9 mouse cellular contexts compared by ENCODE assay signal in the genomic region with DNA sequence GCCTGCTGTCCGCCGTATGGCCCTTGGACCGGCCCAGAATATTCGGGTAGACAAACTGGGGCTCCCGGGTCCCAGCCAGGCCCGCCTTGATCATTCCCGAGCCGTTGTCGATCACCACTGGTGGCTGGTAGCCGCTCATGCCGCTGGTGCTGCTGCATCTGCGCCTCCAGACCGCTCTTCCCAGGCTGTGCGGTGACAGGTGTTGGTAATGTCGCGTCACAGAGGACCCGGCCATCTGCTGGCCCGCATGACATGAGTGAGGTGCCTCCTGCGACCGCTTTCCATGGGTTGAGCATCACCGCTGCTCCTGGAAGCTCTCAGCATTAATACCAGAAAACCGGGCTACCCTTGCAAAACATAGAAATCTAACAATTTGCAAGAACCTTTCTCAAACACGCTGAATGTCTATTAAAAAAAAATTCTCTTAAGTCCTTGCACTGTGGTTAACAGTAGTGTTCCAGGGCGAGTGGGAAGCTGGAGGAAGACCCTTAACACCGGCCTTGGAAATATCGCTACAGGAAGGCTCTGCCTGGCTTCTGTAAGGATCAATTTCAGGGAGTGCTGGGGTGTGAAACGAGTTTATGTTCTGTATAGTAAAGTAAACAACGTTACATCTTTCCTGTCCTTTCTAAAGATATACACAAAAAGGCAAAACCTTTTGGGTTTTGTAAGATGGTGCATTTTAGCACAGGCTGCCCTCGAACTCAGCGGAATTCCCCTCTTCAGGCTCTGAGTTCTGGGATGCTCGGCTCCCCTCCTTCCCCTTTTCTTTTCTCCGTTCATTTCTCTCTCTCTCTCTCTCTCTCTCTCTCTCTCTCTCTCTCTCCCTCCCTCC. TPM values are rescaled to one million over a fixed set of nuclear protein-coding genes. Genes with fewer than 3 reads are reported as not detected.
DNase-seq lines count a peak whose midpoint lies in the region; ATAC-seq and TF ChIP-seq lines count a peak whose summit lies in the region.
"Had no signal": no experiment of that assay in that cellular context is flagged by ENCODE, and none has a peak within 500 bp of the region (broad histone marks: within the 10 kb centered on the region; RNA-seq: fewer than 3 reads in every experiment).

A gene (minus strand): TSS at position 229 of the 835 bp plus-strand sequence.

- peaks cover 14% of the 10 kb centered on the region for H3K4me1 ChIP-seq in forebrain, embryonic 14.5 days (ENCODE audit: control insufficient read depth, insufficient read depth, low read length)
- H3K4me1 ChIP-seq in hindbrain, embryonic 16.5 days (ENCODE audit: control insufficient read depth, insufficient read depth, low read depth, low read length): peaks cover 18% of the 10 kb centered on the region
- peaks cover 16% of the 10 kb centered on the region for H3K4me1 ChIP-seq in limb, embryonic 14.5 days (ENCODE audit: control insufficient read depth, insufficient read depth, low read length)

- peaks cover 7% of the 10 kb centered on the region for H3K36me3 ChIP-seq in forebrain, embryonic 14.5 days (ENCODE audit: control insufficient read depth, insufficient read depth, low read length)
- H3K36me3 ChIP-seq in hindbrain, embryonic 16.5 days (ENCODE audit: control insufficient read depth, insufficient read depth, low read length): peaks cover 3% of the 10 kb centered on the region; the same call in 1 of the 2 replicates
- H3K36me3 ChIP-seq in limb, embryonic 14.5 days (ENCODE audit: control insufficient read depth, insufficient read depth, low read length): peaks cover 7% of the 10 kb centered on the region
- H3K36me3 ChIP-seq in myocyte (ENCODE audit: control insufficient read depth, insufficient read depth): no peaks in the 10 kb centered on the region

- H3K4me2 ChIP-seq in forebrain, embryonic 14.5 days (ENCODE audit: low read length): peak within 1 kb of the TSS; percentile 79
- peak within 1 kb of the TSS; percentile 72 for H3K4me2 ChIP-seq in hindbrain, embryonic 16.5 days (ENCODE audit: low read length)
- H3K4me2 ChIP-seq in limb, embryonic 14.5 days (replicated peaks; ENCODE audit: low read depth, low read length, severe bottlenecking): peak within 1 kb of the TSS; percentile 82
- peak within 1 kb of the TSS; percentile 79 for H3K4me2 ChIP-seq in myocyte (ENCODE audit: low read depth)

- H3K9me3 ChIP-seq in forebrain, embryonic 14.5 days (replicated peaks; ENCODE audit: control insufficient read depth, low read length): no peaks in the 10 kb centered on the region
- H3K9me3 ChIP-seq in hindbrain, embryonic 16.5 days (ENCODE audit: control insufficient read depth, low read length): no peaks in the 10 kb centered on the region
- no peaks in the 10 kb centered on the region for H3K9me3 ChIP-seq in limb, embryonic 14.5 days (ENCODE audit: control insufficient read depth, low read length)

- WGBS in forebrain, embryonic 14.5 days: 2% methylated on average over 32 of the region's 32 CpGs
- WGBS in hindbrain, embryonic 16.5 days: 1% methylated on average over 32 of the region's 32 CpGs
- 1% methylated on average over 32 of the region's 32 CpGs for WGBS in limb, embryonic 14.5 days

- H3K4me3 ChIP-seq in forebrain, embryonic 14.5 days (ENCODE audit: low read depth, low read length): peak within 1 kb of the TSS; percentile 68
- H3K4me3 ChIP-seq in hindbrain, embryonic 16.5 days (ENCODE audit: low read length): peak within 1 kb of the TSS; percentile 56
- H3K4me3 ChIP-seq in limb, embryonic 14.5 days (replicated peaks; ENCODE audit: low read length): peak within 1 kb of the TSS; percentile 85
- peak within 1 kb of the TSS; percentile 71 for H3K4me3 ChIP-seq in myocyte

- H3ac ChIP-seq in myocyte (ENCODE audit: control insufficient read depth, insufficient read length): no peak within 1 kb of the TSS

- peak; percentile 26; the same call in 1 of the 2 replicates for ATAC-seq in cerebellum, adult (ENCODE audit: insufficient number of reproducible peaks, low FRiP score, low TSS enrichment)
- ATAC-seq in forebrain, embryonic 14.5 days: no peak
- ATAC-seq in hindbrain, embryonic 16.5 days: no peak
- no peak for ATAC-seq in limb, embryonic 14.5 days (ENCODE audit: low FRiP score, low read depth)

- DNase-seq in heart, adult 18-20 months: peak; percentile 28 to 45
- DNase-seq in heart, adult 8-10 months (ENCODE audit: low spot score): no peak
- DNase-seq in forebrain, embryonic 14.5 days (ENCODE audit: low spot score): peak; percentile 59
- DNase-seq in limb, embryonic 14.5 days (ENCODE audit: low spot score): no peak
- peak; percentile 27 to 32 for DNase-seq in thymus, postnatal 10 days (ENCODE audit: low spot score in 2 of 2)

- peak within 1 kb of the TSS; percentile 61 for H3K9ac ChIP-seq in forebrain, embryonic 14.5 days (ENCODE audit: low read length)
- H3K9ac ChIP-seq in hindbrain, embryonic 16.5 days (ENCODE audit: low read depth, low read length): peak within 1 kb of the TSS; percentile 66
- peak within 1 kb of the TSS; percentile 47 for H3K9ac ChIP-seq in limb, embryonic 14.5 days (ENCODE audit: low read depth, low read length, severe bottlenecking)

- peak within 1 kb of the TSS; percentile 72; the same call in 1 of the 2 replicates for H3K27ac ChIP-seq in forebrain, embryonic 14.5 days (ENCODE audit: low read depth, low read length)
- H3K27ac ChIP-seq in hindbrain, embryonic 16.5 days (ENCODE audit: low read depth, low read length): peak within 1 kb of the TSS; percentile 73
- H3K27ac ChIP-seq in limb, embryonic 14.5 days (replicated peaks; ENCODE audit: low read depth, low read length): peak within 1 kb of the TSS; percentile 6; the same call in 1 of the 2 replicates

- no peaks in the 10 kb centered on the region for H3K27me3 ChIP-seq in forebrain, embryonic 14.5 days (replicated peaks; ENCODE audit: control insufficient read depth, insufficient read depth, low read length)
- H3K27me3 ChIP-seq in hindbrain, embryonic 16.5 days (replicated peaks; ENCODE audit: control insufficient read depth, insufficient read depth, low read length): no peaks in the 10 kb centered on the region
- H3K27me3 ChIP-seq in limb, embryonic 14.5 days (ENCODE audit: control insufficient read depth, insufficient read depth, low read length): no peaks in the 10 kb centered on the region
- H3K27me3 ChIP-seq in myocyte (ENCODE audit: control insufficient read depth, insufficient read depth, insufficient read length): no peaks in the 10 kb centered on the region

- peaks cover 11% of the 10 kb centered on the region for H3K79me2 ChIP-seq in myocyte (ENCODE audit: control insufficient read depth, insufficient read depth)

- TF ChIP-seq POLR2A in limb, embryonic 14.5 days (IDR thresholded peaks at IDR 0.05; ENCODE audit: borderline replicate concordance, extremely low read depth, insufficient read depth, insufficient read length): no peak
- no peak for TF ChIP-seq POLR2A in myocyte (IDR thresholded peaks at IDR 0.05; ENCODE audit: insufficient read length, low read depth)

TF ChIP-seq in myocyte, 11 proteins besides CTCF, POLR2A, EP300 and RAD21:
- TF ChIP-seq MYOD1 (IDR thresholded peaks at IDR 0.05; ENCODE audit: control insufficient read depth in 1 of 3, insufficient read length in 2 of 3, low read depth in 2 of 3): peak in 1 of 3 experiments; percentile 13
- TF ChIP-seq TCF12 (IDR thresholded peaks at IDR 0.05; ENCODE audit: insufficient read depth, poor library complexity, severe bottlenecking): no peak
- no peak for TF ChIP-seq E2F4 (IDR thresholded peaks at IDR 0.05; ENCODE audit: insufficient read depth)

RNA-seq across cellular contexts. Expression of the gene that starts here (rescaled TPM):
- not detected for total RNA-seq in heart, adult 18-20 months (2021)
- not detected for total RNA-seq in heart, adult 8-10 months (2022)
- polyA plus RNA-seq in forebrain, embryonic 14.5 days (2014; fragmentation: Nextera tagmentation; extraction: Ambion mirVana): 0.17 and 0.25 TPM in 2 replicates
- polyA plus RNA-seq in hindbrain, embryonic 16.5 days (2015; fragmentation: Nextera tagmentation; extraction: Ambion mirVana): 0.90 and 0.98 TPM in 2 replicates
- 0.11 TPM in 1 of 2 replicates, not detected in the other for polyA plus RNA-seq in limb, embryonic 14.5 days (2012; rRNA removed)
- 0.10 TPM in 1 of 2 replicates, not detected in the other for polyA plus RNA-seq in limb, embryonic 14.5 days (2014; fragmentation: Nextera tagmentation; extraction: Ambion mirVana)
- polyA plus RNA-seq in myocyte (2012; fragmentation: generic; extraction: Trizol): not detected
- total RNA-seq: neutrophil, adult 5-6 weeks had no signal

Comparison
In these comparisons a context has a peak if more than half of its experiments do, and no peak if none do; other contexts are left out.
1. Peak in DNase-seq in heart, adult 18-20 months; RNA of the gene not detected or under 1 TPM.
2. Peak in DNase-seq, H3K4me3 ChIP-seq, H3K27ac ChIP-seq, H3K9ac ChIP-seq and H3K4me2 ChIP-seq in forebrain, embryonic 14.5 days; RNA of the gene not detected or under 1 TPM.
3. DNase-seq: peak in thymus, postnatal 10 days (2 of 2); none in heart, adult 8-10 months (single experiment) and limb, embryonic 14.5 days (single experiment).
4. H3K27ac ChIP-seq: peak in every context shown above with its lines; median percentile 73 in hindbrain, embryonic 16.5 days; 72 in forebrain, embryonic 14.5 days; 6 in limb, embryonic 14.5 days.
5. Peak in every context shown above with its lines, with median percentiles within 50 percentile points of each other: H3K4me2 ChIP-seq, H3K4me3 ChIP-seq and H3K9ac ChIP-seq.